Comparison of ENCODE assay signal across 8 mouse cellular contexts in the genomic region with DNA sequence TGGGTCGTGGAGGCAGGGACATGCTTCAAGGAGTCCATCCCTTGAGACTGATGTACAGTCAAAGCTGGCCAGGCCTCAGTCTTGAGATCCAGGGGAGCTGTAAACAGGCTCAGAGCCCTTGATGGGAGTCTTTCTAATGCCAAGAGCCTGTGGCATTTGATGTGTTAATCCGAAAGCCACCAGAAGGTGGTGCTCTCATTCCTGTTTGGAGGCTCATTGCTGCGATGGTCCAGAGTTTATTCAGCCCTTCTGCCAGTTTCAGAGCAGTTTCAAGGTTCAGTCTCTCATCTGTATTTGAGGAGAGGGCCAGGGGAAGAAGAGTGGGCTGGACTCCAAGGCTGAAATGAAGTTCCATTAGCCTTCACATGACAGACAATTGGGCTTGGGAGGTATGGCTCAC.
DNase-seq lines count a peak whose midpoint lies in the region; TF ChIP-seq lines count a peak whose summit lies in the region.
"Had no signal": no experiment of that assay in that cellular context is flagged by ENCODE, and none has a peak within 500 bp of the region (broad histone marks: within the 10 kb centered on the region; RNA-seq: fewer than 3 reads in every experiment).

No protein-coding gene starts in this region.

- no peaks in the 10 kb centered on the region for H3K4me1 ChIP-seq in ES-Bruce4 (ENCODE audit: control insufficient read depth, insufficient read depth, low read length)
- H3K4me1 ChIP-seq: heart, embryonic 13.5 days had no signal

- TF ChIP-seq EP300 in ES-Bruce4 (IDR thresholded peaks at IDR 0.05; ENCODE audit: insufficient read depth, low read depth, low read length), result no peak

- peak; percentile 10 for DNase-seq in adipocyte (ENCODE audit: low spot score)
- peak; percentile 67 to 91 for DNase-seq in cerebellum, postnatal 4 days (ENCODE audit: low spot score in 2 of 2)
- DNase-seq in gastrocnemius, postnatal 10 days, result peak; percentile 70
- DNase-seq in layer of hippocampus, adult 18-20 months (ENCODE audit: low spot score in 2 of 2), result peak; percentile 66 to 92
- DNase-seq in lung, postnatal 14 days, result peak; percentile 83
- peak; percentile 81 to 88 for DNase-seq in right cerebral cortex, postnatal 10 days (ENCODE audit: low spot score in 2 of 2)

- TF ChIP-seq CTCF in ES-Bruce4 (IDR thresholded peaks at IDR 0.05; ENCODE audit: low read depth, low read length), result peak; percentile 52

- H3K27me3 ChIP-seq in ES-Bruce4 (ENCODE audit: control insufficient read depth, insufficient read depth, low read length, poor library complexity, severe bottlenecking), result no peaks in the 10 kb centered on the region

- no peak overlapping the region for H3K4me3 ChIP-seq in ES-Bruce4 (ENCODE audit: low read depth, low read length)
- H3K4me3 ChIP-seq: heart, embryonic 13.5 days had no signal

- no peaks in the 10 kb centered on the region for H3K9me3 ChIP-seq in ES-Bruce4 (replicated peaks; ENCODE audit: control insufficient read depth, insufficient read depth, low read length, poor library complexity, severe bottlenecking)
- H3K9me3 ChIP-seq: heart, embryonic 13.5 days had no signal

- no peak for TF ChIP-seq POLR2A in ES-Bruce4 (IDR thresholded peaks at IDR 0.05; ENCODE audit: insufficient read depth, low read length)

- H3K27ac ChIP-seq in ES-Bruce4 (ENCODE audit: insufficient read depth, low read length), result no peak overlapping the region
- H3K27ac ChIP-seq: heart, embryonic 13.5 days had no signal

- no peaks in the 10 kb centered on the region for H3K36me3 ChIP-seq in ES-Bruce4 (ENCODE audit: control insufficient read depth, insufficient read depth, low read length, poor library complexity, severe bottlenecking)
- H3K36me3 ChIP-seq: heart, embryonic 13.5 days had no signal

- H3K9ac ChIP-seq in ES-Bruce4 (ENCODE audit: low read depth, poor library complexity, severe bottlenecking), result no peak overlapping the region
- H3K9ac ChIP-seq: heart, embryonic 13.5 days had no signal

Comparison
In these comparisons a context has a peak if more than half of its experiments do, and no peak if none do; other contexts are left out.
1. DNase-seq: peak in every context shown above with its lines; median percentile 84 in right cerebral cortex, postnatal 10 days; 83 in lung, postnatal 14 days; 79 in cerebellum, postnatal 4 days; 79 in layer of hippocampus, adult 18-20 months; 70 in gastrocnemius, postnatal 10 days; 10 in adipocyte.